Mouse (Mus musculus) stomach, postnatal 0 days (tissue): ENCODE measurements around the gene Adgrb3.

ENCODE experiments used
- CTCF ChIP-seq: IDR thresholded peaks from 2 replicates; pipeline ENCODE4 v1.5.1; 2016; ENCODE audit warnings: antibody characterized with exemption, low read depth, mild to moderate bottlenecking, moderate library complexity
- EP300 ChIP-seq: optimal IDR thresholded peaks from 2 replicates; pipeline ENCODE3; 2016; ENCODE audit warnings: antibody characterized with exemption

DNA sequence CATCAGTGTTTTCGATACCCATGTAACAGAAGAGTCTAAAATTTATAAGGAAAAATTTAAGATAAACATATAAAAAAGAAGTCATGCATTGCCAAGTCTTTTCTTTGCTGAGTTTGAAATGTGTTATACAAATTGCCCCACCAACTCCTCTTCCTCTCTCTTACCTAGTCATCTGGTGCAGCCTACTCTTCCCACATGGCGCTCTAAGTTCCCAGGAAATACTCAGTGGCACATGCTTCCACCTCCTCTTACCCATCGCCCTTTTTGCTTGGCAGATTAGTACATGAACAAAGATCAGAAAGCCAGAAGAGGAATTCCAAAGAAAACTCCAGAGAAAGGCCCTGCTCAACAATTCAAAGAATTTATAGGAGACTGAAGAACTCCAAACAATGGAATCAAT lies 353.8 kb downstream of the Adgrb3 start:
- TF ChIP-seq CTCF (no peak), EP300 (no peak)
